Mouse (Mus musculus): ENCODE measurements around the gene Fndc8. TPM values are rescaled to one million over a fixed set of nuclear protein-coding genes. Genes with fewer than 3 reads are reported as not detected.
A peak's percentile ranks its signal among the peaks of the same experiment; 100 is the strongest.

The Fndc8 gene
- polyA plus RNA-seq, 1 experiment from 2014 or later = 0.18 TPM

GRCm38 (mm10) chr11:82870173-82871030 lies 21.5 kb upstream of the Fndc8 start:
- H3K27ac ChIP-seq (replicated peaks; ENCODE audit: low read depth, low read length) = no peak overlapping the region

GRCm38 (mm10) chr11:82871031-82871446 lies 20.9 kb upstream of the Fndc8 start, which contains the start of gene Rffl:
Rffl (minus strand) TSS chr11:82871210.
- ATAC-seq (replicated peaks; ENCODE audit: insufficient number of reproducible peaks, low FRiP score, low TSS enrichment, low read depth) = peak; percentile 96

More at GRCm38 (mm10) chr11:82870173-82871030, 21.5 kb upstream of the Fndc8 start:
- no peaks in the 10 kb centered on the region for H3K27me3 ChIP-seq (ENCODE audit: control insufficient read depth, insufficient read depth, low read length)
- no peaks in the 10 kb centered on the region for H3K36me3 ChIP-seq (replicated peaks; ENCODE audit: control insufficient read depth, insufficient read depth, low read depth, low read length)
- no peaks in the 10 kb centered on the region for H3K9me3 ChIP-seq (replicated peaks; ENCODE audit: control insufficient read depth, low read length)
- H3K4me1 ChIP-seq (ENCODE audit: control insufficient read depth, insufficient read depth, low read length) = no peaks in the 10 kb centered on the region; the same call in 1 of the 2 replicates
- peak; percentile 43 for DNase-seq (ENCODE audit: low spot score)
- 5% methylated on average over 36 of the region's 36 CpGs for WGBS
- H3K4me3 ChIP-seq (ENCODE audit: low read depth, low read length) = peak overlapping the region; percentile 77
- H3K9ac ChIP-seq (replicated peaks; ENCODE audit: low read length) = peak overlapping the region; percentile 75
- peak overlapping the region; percentile 86 for H3K4me2 ChIP-seq (ENCODE audit: low read depth, low read length)
- peak; percentile 58; the same call in 1 of the 2 replicates for ATAC-seq (replicated peaks; ENCODE audit: insufficient number of reproducible peaks, low FRiP score, low TSS enrichment, low read depth)

GRCm38 (mm10) chr11:82874924-82875323 lies 17.0 kb upstream of the Fndc8 start:
- H3K9ac ChIP-seq (replicated peaks; ENCODE audit: low read length) = no peak overlapping the region
- no peaks in the 10 kb centered on the region for H3K36me3 ChIP-seq (replicated peaks; ENCODE audit: control insufficient read depth, insufficient read depth, low read depth, low read length)
- H3K4me3 ChIP-seq (ENCODE audit: low read depth, low read length) = no peak overlapping the region
- DNase-seq (ENCODE audit: low spot score) (no peak), ATAC-seq (replicated peaks; ENCODE audit: insufficient number of reproducible peaks, low FRiP score, low TSS enrichment, low read depth) (no peak)
- H3K27ac ChIP-seq (replicated peaks; ENCODE audit: low read depth, low read length) = no peak overlapping the region
- 79% methylated on average over 5 of the region's 5 CpGs for WGBS
- H3K27me3 ChIP-seq (ENCODE audit: control insufficient read depth, insufficient read depth, low read length) = no peaks in the 10 kb centered on the region
- H3K4me1 ChIP-seq (ENCODE audit: control insufficient read depth, insufficient read depth, low read length) = no peaks in the 10 kb centered on the region; the same call in 1 of the 2 replicates
- no peaks in the 10 kb centered on the region for H3K9me3 ChIP-seq (replicated peaks; ENCODE audit: control insufficient read depth, low read length)
- no peak overlapping the region for H3K4me2 ChIP-seq (ENCODE audit: low read depth, low read length)

More at GRCm38 (mm10) chr11:82871031-82871446, 20.9 kb upstream of the Fndc8 start, which contains the start of gene Rffl:
- H3K9me3 ChIP-seq (replicated peaks; ENCODE audit: control insufficient read depth, low read length) = no peaks in the 10 kb centered on the region
- no peak within 1 kb of the TSS for H3K27ac ChIP-seq (replicated peaks; ENCODE audit: low read depth, low read length)
- no peaks in the 10 kb centered on the region for H3K27me3 ChIP-seq (ENCODE audit: control insufficient read depth, insufficient read depth, low read length)
- H3K9ac ChIP-seq (replicated peaks; ENCODE audit: low read length) = peak within 1 kb of the TSS; percentile 75
- H3K4me2 ChIP-seq (ENCODE audit: low read depth, low read length) = peak within 1 kb of the TSS; percentile 86
- peak; percentile 97 for DNase-seq (ENCODE audit: low spot score)
- no peaks in the 10 kb centered on the region for H3K36me3 ChIP-seq (replicated peaks; ENCODE audit: control insufficient read depth, insufficient read depth, low read depth, low read length)
- under 1% methylated on average over 43 of the region's 43 CpGs for WGBS
- no peaks in the 10 kb centered on the region; the same call in 1 of the 2 replicates for H3K4me1 ChIP-seq (ENCODE audit: control insufficient read depth, insufficient read depth, low read length)
- H3K4me3 ChIP-seq (ENCODE audit: low read depth, low read length) = peak within 1 kb of the TSS; percentile 77

GRCm38 (mm10) chr11:82875631-82876030 lies 16.3 kb upstream of the Fndc8 start:
- WGBS = 83% methylated on average over 5 of the region's 5 CpGs
- Histone ChIP-seq H3K9me3 (replicated peaks; ENCODE audit: control insufficient read depth, low read length) (no peaks in the 10 kb centered on the region), H3K27me3 (ENCODE audit: control insufficient read depth, insufficient read depth, low read length) (no peaks in the 10 kb centered on the region), H3K4me1 (ENCODE audit: control insufficient read depth, insufficient read depth, low read length) (no peaks in the 10 kb centered on the region), H3K36me3 (replicated peaks; ENCODE audit: control insufficient read depth, insufficient read depth, low read depth, low read length) (no peaks in the 10 kb centered on the region), H3K4me3 (ENCODE audit: low read depth, low read length) (no peak overlapping the region), H3K27ac (replicated peaks; ENCODE audit: low read depth, low read length) (no peak overlapping the region), H3K9ac (replicated peaks; ENCODE audit: low read length) (no peak overlapping the region), H3K4me2 (ENCODE audit: low read depth, low read length) (no peak overlapping the region)
- DNase-seq (ENCODE audit: low spot score) (no peak), ATAC-seq (replicated peaks; ENCODE audit: insufficient number of reproducible peaks, low FRiP score, low TSS enrichment, low read depth) (no peak)

- H3K27ac ChIP-seq (replicated peaks; ENCODE audit: low read depth, low read length) = no peak overlapping the region
- H3K27me3 ChIP-seq (ENCODE audit: control insufficient read depth, insufficient read depth, low read length) = no peaks in the 10 kb centered on the region
- no peaks in the 10 kb centered on the region for H3K4me1 ChIP-seq (ENCODE audit: control insufficient read depth, insufficient read depth, low read length)
- no peak for DNase-seq (ENCODE audit: low spot score)
- no peak for ATAC-seq (replicated peaks; ENCODE audit: insufficient number of reproducible peaks, low FRiP score, low TSS enrichment, low read depth)
- WGBS = 88% methylated on average over 7 of the region's 7 CpGs
- H3K9ac ChIP-seq (replicated peaks; ENCODE audit: low read length) = no peak overlapping the region
- H3K9me3 ChIP-seq (replicated peaks; ENCODE audit: control insufficient read depth, low read length) = no peaks in the 10 kb centered on the region
- H3K4me2 ChIP-seq (ENCODE audit: low read depth, low read length) = no peak overlapping the region
- H3K36me3 ChIP-seq (replicated peaks; ENCODE audit: control insufficient read depth, insufficient read depth, low read depth, low read length) = no peaks in the 10 kb centered on the region
- H3K4me3 ChIP-seq (ENCODE audit: low read depth, low read length) = no peak overlapping the region
Observed at GRCm38 (mm10) chr11:82877726-82878344, 14.1 kb upstream of the Fndc8 start.

- no peak overlapping the region for H3K27ac ChIP-seq (replicated peaks; ENCODE audit: low read depth, low read length)
- H3K9ac ChIP-seq (replicated peaks; ENCODE audit: low read length) = no peak overlapping the region
- H3K36me3 ChIP-seq (replicated peaks; ENCODE audit: control insufficient read depth, insufficient read depth, low read depth, low read length) = no peaks in the 10 kb centered on the region
- DNase-seq (ENCODE audit: low spot score) = no peak
- H3K27me3 ChIP-seq (ENCODE audit: control insufficient read depth, insufficient read depth, low read length) = no peaks in the 10 kb centered on the region
- no peak overlapping the region for H3K4me3 ChIP-seq (ENCODE audit: low read depth, low read length)
- no peaks in the 10 kb centered on the region for H3K9me3 ChIP-seq (replicated peaks; ENCODE audit: control insufficient read depth, low read length)
- WGBS = 69% methylated on average over 8 of the region's 8 CpGs
- ATAC-seq (replicated peaks; ENCODE audit: insufficient number of reproducible peaks, low FRiP score, low TSS enrichment, low read depth) = no peak
- no peaks in the 10 kb centered on the region for H3K4me1 ChIP-seq (ENCODE audit: control insufficient read depth, insufficient read depth, low read length)
- H3K4me2 ChIP-seq (ENCODE audit: low read depth, low read length) = no peak overlapping the region
Observed at GRCm38 (mm10) chr11:82883180-82883579, 8.7 kb upstream of the Fndc8 start.

- H3K4me3 ChIP-seq (ENCODE audit: low read depth, low read length) = no peak overlapping the region
- no peaks in the 10 kb centered on the region for H3K36me3 ChIP-seq (replicated peaks; ENCODE audit: control insufficient read depth, insufficient read depth, low read depth, low read length)
- DNase-seq (ENCODE audit: low spot score) = peak; percentile 10
- no peak overlapping the region for H3K9ac ChIP-seq (replicated peaks; ENCODE audit: low read length)
- H3K4me2 ChIP-seq (ENCODE audit: low read depth, low read length) = no peak overlapping the region
- WGBS = 90% methylated on average over 3 of the region's 3 CpGs
- H3K4me1 ChIP-seq (ENCODE audit: control insufficient read depth, insufficient read depth, low read length) = no peaks in the 10 kb centered on the region
- no peaks in the 10 kb centered on the region for H3K9me3 ChIP-seq (replicated peaks; ENCODE audit: control insufficient read depth, low read length)
- no peak for ATAC-seq (replicated peaks; ENCODE audit: insufficient number of reproducible peaks, low FRiP score, low TSS enrichment, low read depth)
- H3K27me3 ChIP-seq (ENCODE audit: control insufficient read depth, insufficient read depth, low read length) = no peaks in the 10 kb centered on the region
- no peak overlapping the region for H3K27ac ChIP-seq (replicated peaks; ENCODE audit: low read depth, low read length)
Observed at GRCm38 (mm10) chr11:82886559-82886958, 5.4 kb upstream of the Fndc8 start.

GRCm38 (mm10) chr11:82888491-82888946 lies 3.4 kb upstream of the Fndc8 start:
- DNase-seq (ENCODE audit: low spot score) = no peak
- H3K9me3 ChIP-seq (replicated peaks; ENCODE audit: control insufficient read depth, low read length) = no peaks in the 10 kb centered on the region
- H3K36me3 ChIP-seq (replicated peaks; ENCODE audit: control insufficient read depth, insufficient read depth, low read depth, low read length) = no peaks in the 10 kb centered on the region
- 68% methylated on average over 10 of the region's 10 CpGs for WGBS
- H3K27me3 ChIP-seq (ENCODE audit: control insufficient read depth, insufficient read depth, low read length) = no peaks in the 10 kb centered on the region
- ATAC-seq (replicated peaks; ENCODE audit: insufficient number of reproducible peaks, low FRiP score, low TSS enrichment, low read depth) = no peak
- no peak overlapping the region for H3K27ac ChIP-seq (replicated peaks; ENCODE audit: low read depth, low read length)
- H3K4me1 ChIP-seq (ENCODE audit: control insufficient read depth, insufficient read depth, low read length) = no peaks in the 10 kb centered on the region
- H3K4me2 ChIP-seq (ENCODE audit: low read depth, low read length) = no peak overlapping the region
- H3K9ac ChIP-seq (replicated peaks; ENCODE audit: low read length) = no peak overlapping the region
- H3K4me3 ChIP-seq (ENCODE audit: low read depth, low read length) = no peak overlapping the region

Data from embryonic facial prominence, embryonic 11.5 days (tissue).